Mouse (Mus musculus): ENCODE measurements at regions not wholly inside any gene's neighbourhood (a gene's known extent, or its start where the extent isn't known, plus 50 kb on each side); places are given as distances from the start of the nearest gene placed in this dataset.

DNA sequence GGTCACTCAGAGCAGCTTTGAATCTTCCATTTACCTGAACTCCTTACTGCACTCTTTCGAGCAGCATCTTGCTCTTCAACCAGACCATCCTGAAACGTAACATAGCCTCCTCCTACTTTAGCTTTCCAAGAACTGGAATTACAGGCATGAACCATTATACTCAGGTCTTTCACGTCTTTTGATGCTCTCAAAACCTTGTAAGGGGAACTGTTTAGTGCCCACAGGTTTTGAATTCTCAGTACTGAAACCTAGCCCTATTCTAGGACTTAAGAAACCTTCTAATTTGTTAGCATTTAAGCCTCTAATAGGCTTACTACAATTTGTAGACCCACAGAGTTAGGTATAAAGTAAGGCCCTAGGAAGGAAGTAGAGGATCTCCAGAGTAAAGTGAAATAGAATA lies 163.7 kb upstream of the Fndc3a start:
- H3K4me3 ChIP-seq (ENCODE audit: low read depth, low read length), result no peak overlapping the region
- H3K27me3 ChIP-seq (ENCODE audit: control insufficient read depth, insufficient read depth, low read length), result no peaks in the 10 kb centered on the region
- no peaks in the 10 kb centered on the region for H3K36me3 ChIP-seq (ENCODE audit: control insufficient read depth, insufficient read depth, low read length)
- no peak overlapping the region; the same call in 1 of the 2 replicates for H3K27ac ChIP-seq (ENCODE audit: insufficient read depth, low read depth, low read length)
- no peak for TF ChIP-seq POLR2A (IDR thresholded peaks at IDR 0.05; ENCODE audit: low read depth, low read length)
- TF ChIP-seq CTCF (IDR thresholded peaks at IDR 0.05; ENCODE audit: extremely low read depth, insufficient read length, insufficient replicate concordance, low read depth, low read length), result no peak
- H3K4me1 ChIP-seq (ENCODE audit: control insufficient read depth, insufficient read depth, insufficient read length, low read length), result no peaks in the 10 kb centered on the region
- 77% methylated on average over 3 of the region's 3 CpGs for WGBS

GRCm38 (mm10) chr14:72869188-72869749 lies 159.5 kb upstream of the Fndc3a start:
- TF ChIP-seq POLR2A (IDR thresholded peaks at IDR 0.05; ENCODE audit: low read depth, low read length), result no peak
- no peak for TF ChIP-seq CTCF (IDR thresholded peaks at IDR 0.05; ENCODE audit: extremely low read depth, insufficient read length, insufficient replicate concordance, low read depth, low read length)
- Histone ChIP-seq H3K36me3 (ENCODE audit: control insufficient read depth, insufficient read depth, low read length) (no peaks in the 10 kb centered on the region), H3K27me3 (ENCODE audit: control insufficient read depth, insufficient read depth, low read length) (no peaks in the 10 kb centered on the region), H3K4me3 (ENCODE audit: low read depth, low read length) (no peak overlapping the region), H3K27ac (ENCODE audit: insufficient read depth, low read depth, low read length) (no peak overlapping the region), H3K4me1 (ENCODE audit: control insufficient read depth, insufficient read depth, insufficient read length, low read length) (no peaks in the 10 kb centered on the region)
- WGBS, result 34% methylated on average over 20 of the region's 20 CpGs

DNA sequence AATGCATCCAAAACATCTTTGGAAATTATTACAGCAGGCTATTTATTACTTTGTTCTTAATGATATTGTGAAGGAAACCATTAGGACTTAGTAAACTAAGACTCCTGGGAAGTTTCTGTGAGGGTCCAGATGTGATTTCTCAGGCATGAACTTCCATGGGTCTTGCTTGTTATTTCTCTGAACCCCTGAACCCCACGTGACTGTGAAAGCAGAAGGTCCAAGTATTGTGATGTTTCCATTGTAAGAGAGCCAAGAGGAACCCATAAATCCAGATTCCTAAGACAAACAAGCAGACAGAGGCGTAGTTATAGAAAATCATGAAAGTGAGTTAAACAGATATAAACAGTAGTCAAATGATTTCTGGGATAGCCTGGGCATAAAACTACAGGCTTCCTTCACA lies 157.1 kb upstream of the Fndc3a start:
- H3K27me3 ChIP-seq (ENCODE audit: control insufficient read depth, insufficient read depth, low read length), result no peaks in the 10 kb centered on the region
- H3K4me3 ChIP-seq (ENCODE audit: low read depth, low read length), result no peak overlapping the region
- TF ChIP-seq CTCF (IDR thresholded peaks at IDR 0.05; ENCODE audit: extremely low read depth, insufficient read length, insufficient replicate concordance, low read depth, low read length) (no peak), POLR2A (IDR thresholded peaks at IDR 0.05; ENCODE audit: low read depth, low read length) (no peak)
- H3K27ac ChIP-seq (ENCODE audit: insufficient read depth, low read depth, low read length), result no peak overlapping the region
- 65% methylated on average over 2 of the region's 2 CpGs for WGBS
- H3K36me3 ChIP-seq (ENCODE audit: control insufficient read depth, insufficient read depth, low read length), result no peaks in the 10 kb centered on the region
- 0 out of 2 replicates have a peak, but pooled peaks cover 1% of the 10 kb centered on the region for H3K4me1 ChIP-seq (ENCODE audit: control insufficient read depth, insufficient read depth, insufficient read length, low read length)

- Histone ChIP-seq H3K4me3 (ENCODE audit: low read depth, low read length) (no peak overlapping the region), H3K27me3 (ENCODE audit: control insufficient read depth, insufficient read depth, low read length) (no peaks in the 10 kb centered on the region), H3K4me1 (ENCODE audit: control insufficient read depth, insufficient read depth, insufficient read length, low read length) (0 out of 2 replicates have a peak, but pooled peaks cover 1% of the 10 kb centered on the region), H3K36me3 (ENCODE audit: control insufficient read depth, insufficient read depth, low read length) (no peaks in the 10 kb centered on the region), H3K27ac (ENCODE audit: insufficient read depth, low read depth, low read length) (no peak overlapping the region)
- TF ChIP-seq POLR2A (IDR thresholded peaks at IDR 0.05; ENCODE audit: low read depth, low read length), result no peak
- TF ChIP-seq CTCF (IDR thresholded peaks at IDR 0.05; ENCODE audit: extremely low read depth, insufficient read length, insufficient replicate concordance, low read depth, low read length), result no peak
These were observed 155.7 kb upstream of the Fndc3a start for GRCm38 (mm10) chr14:72865531-72865930.

- no peaks in the 10 kb centered on the region for H3K36me3 ChIP-seq (ENCODE audit: control insufficient read depth, insufficient read depth, low read length)
- TF ChIP-seq POLR2A (IDR thresholded peaks at IDR 0.05; ENCODE audit: low read depth, low read length) (no peak), CTCF (IDR thresholded peaks at IDR 0.05; ENCODE audit: extremely low read depth, insufficient read length, insufficient replicate concordance, low read depth, low read length) (no peak)
- H3K27ac ChIP-seq (ENCODE audit: insufficient read depth, low read depth, low read length), result no peak overlapping the region
- 0 out of 2 replicates have a peak, but pooled peaks cover 1% of the 10 kb centered on the region for H3K4me1 ChIP-seq (ENCODE audit: control insufficient read depth, insufficient read depth, insufficient read length, low read length)
- WGBS, result 93% methylated on average over 4 of the region's 4 CpGs
- no peaks in the 10 kb centered on the region for H3K27me3 ChIP-seq (ENCODE audit: control insufficient read depth, insufficient read depth, low read length)
- no peak overlapping the region for H3K4me3 ChIP-seq (ENCODE audit: low read depth, low read length)
These were observed 155.0 kb upstream of the Fndc3a start for GRCm38 (mm10) chr14:72864792-72865191.

DNA sequence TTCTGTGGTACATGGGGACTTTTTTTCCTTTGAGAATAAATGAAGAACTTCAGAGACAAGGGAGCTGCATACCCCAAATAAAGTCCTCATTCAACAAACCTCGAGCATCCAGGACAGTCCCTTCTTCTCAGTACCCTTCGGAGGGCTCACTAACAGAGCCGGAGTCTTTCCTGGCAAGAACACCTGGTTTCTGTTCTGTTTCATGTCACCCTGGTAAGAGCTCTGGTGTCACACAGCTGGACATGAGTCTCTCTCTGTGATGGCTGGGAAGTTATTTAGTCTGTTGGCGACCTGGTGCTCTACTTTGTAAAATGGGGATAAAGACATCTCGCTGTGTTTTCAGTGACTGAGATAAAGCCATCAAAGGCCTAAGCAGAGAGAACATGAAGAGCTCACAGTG lies 154.3 kb upstream of the Fndc3a start:
- Histone ChIP-seq H3K4me1 (ENCODE audit: control insufficient read depth, insufficient read depth, insufficient read length, low read length) (0 out of 2 replicates have a peak, but pooled peaks cover 1% of the 10 kb centered on the region), H3K27me3 (ENCODE audit: control insufficient read depth, insufficient read depth, low read length) (no peaks in the 10 kb centered on the region), H3K36me3 (ENCODE audit: control insufficient read depth, insufficient read depth, low read length) (no peaks in the 10 kb centered on the region), H3K27ac (ENCODE audit: insufficient read depth, low read depth, low read length) (peak overlapping the region; percentile 62), H3K4me3 (ENCODE audit: low read depth, low read length) (no peak overlapping the region)
- no peak for TF ChIP-seq CTCF (IDR thresholded peaks at IDR 0.05; ENCODE audit: extremely low read depth, insufficient read length, insufficient replicate concordance, low read depth, low read length)
- no peak for TF ChIP-seq POLR2A (IDR thresholded peaks at IDR 0.05; ENCODE audit: low read depth, low read length)
- 74% methylated on average over 5 of the region's 5 CpGs for WGBS

DNA sequence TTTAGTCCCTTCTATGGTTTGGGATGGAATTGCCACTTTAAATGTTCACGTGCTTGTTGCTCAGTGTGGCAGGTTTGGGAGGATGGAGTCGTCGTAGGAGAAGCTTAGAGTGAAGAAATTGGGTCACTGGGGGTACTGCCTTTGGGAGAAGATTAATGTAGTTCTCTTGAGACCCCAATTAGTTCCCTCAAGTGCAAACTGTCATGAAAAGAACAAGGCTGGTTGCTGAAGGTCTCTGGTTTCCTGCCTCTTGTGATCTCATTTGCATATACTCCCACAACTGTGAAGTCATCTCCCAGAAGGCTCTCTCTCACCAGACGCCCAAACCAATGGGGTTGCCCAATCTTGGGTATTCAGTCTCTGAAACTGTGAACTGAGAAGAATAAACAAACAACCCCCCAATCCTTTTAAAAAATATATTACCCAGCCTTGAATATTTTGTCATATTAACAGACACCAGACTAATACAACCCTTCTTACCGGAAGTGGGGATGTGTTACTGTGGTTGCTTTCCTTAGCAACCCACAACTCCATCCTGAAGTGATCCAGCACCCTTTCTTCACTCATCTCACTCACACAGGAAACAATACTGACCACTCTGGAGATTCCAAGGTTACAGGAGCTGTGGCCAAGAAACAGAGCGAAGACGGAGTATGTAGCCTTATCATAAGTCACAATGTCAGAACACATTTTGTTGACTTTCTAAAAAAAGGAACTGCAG lies 153.2 kb upstream of the Fndc3a start:
- WGBS, result 74% methylated on average over 7 of the region's 7 CpGs
- H3K36me3 ChIP-seq (ENCODE audit: control insufficient read depth, insufficient read depth, low read length), result no peaks in the 10 kb centered on the region
- no peak overlapping the region for H3K27ac ChIP-seq (ENCODE audit: insufficient read depth, low read depth, low read length)
- H3K4me1 ChIP-seq (ENCODE audit: control insufficient read depth, insufficient read depth, insufficient read length, low read length), result 0 out of 2 replicates have a peak, but pooled peaks cover 1% of the 10 kb centered on the region
- no peaks in the 10 kb centered on the region for H3K27me3 ChIP-seq (ENCODE audit: control insufficient read depth, insufficient read depth, low read length)
- no peak for TF ChIP-seq CTCF (IDR thresholded peaks at IDR 0.05; ENCODE audit: extremely low read depth, insufficient read length, insufficient replicate concordance, low read depth, low read length)
- no peak overlapping the region for H3K4me3 ChIP-seq (ENCODE audit: low read depth, low read length)

All from small intestine, adult 2 months (tissue).